Mouse (Mus musculus) sigmoid colon, adult 10 weeks (tissue): ENCODE measurements around the gene Gm45785. TPM values are rescaled to one million over a fixed set of nuclear protein-coding genes. Genes with fewer than 3 reads are reported as not detected.

Source experiments
- polyA plus RNA-seq: library from polyadenylated mRNA; stranded (reverse); fragments of 350-450 nt; fragmentation: Illumina TruSeq; extraction: RNeasy Lipid Tissue Mini Kit (QIAGEN cat#74804); gene quantifications from one replicate; pipeline ENCODE4 v1.2.3, GENCODE M21; 2014; ENCODE audit warnings: low read depth, low replicate concordance

Gm45785 gene
- polyA plus RNA-seq = not detected

GRCm38 (mm10) chr7:140855860-140856784 is at the start of gene Gm45785:
Gene Gm45785, minus strand, starts transcription at chr7:140856331.

DNA sequence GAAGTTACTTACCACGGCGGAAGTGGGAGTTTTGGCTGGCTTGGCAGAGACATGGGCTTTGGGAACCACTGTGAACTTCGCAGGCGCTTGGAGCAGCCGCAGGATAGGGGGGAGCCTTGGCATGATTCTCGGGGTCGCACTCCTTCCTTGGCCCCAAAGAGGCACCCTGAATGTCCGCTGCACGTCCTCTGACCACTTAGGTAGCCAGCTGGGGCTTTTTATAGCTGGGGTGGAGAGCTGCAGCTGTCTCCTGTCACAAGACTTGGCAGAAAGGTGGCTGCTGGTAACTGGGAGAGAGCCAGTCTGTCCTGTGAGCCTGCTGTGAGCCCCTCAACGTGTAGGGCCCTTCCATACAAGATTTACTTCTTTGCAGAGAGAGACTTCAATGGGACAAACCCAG is 44.1 kb upstream of the Gm45785 start, which contains the start of gene Cox8b:
Gene Cox8b, minus strand, starts transcription at position 227 of the 400 bp plus-strand sequence.

GRCm38 (mm10) chr7:140881696-140882468 is 25.8 kb upstream of the Gm45785 start, which contains the start of the genes Psmd13 and Sirt3:
Gene Psmd13, plus strand, starts transcription at chr7:140881968.
Gene Sirt3, minus strand, starts transcription at chr7:140882309.

DNA sequence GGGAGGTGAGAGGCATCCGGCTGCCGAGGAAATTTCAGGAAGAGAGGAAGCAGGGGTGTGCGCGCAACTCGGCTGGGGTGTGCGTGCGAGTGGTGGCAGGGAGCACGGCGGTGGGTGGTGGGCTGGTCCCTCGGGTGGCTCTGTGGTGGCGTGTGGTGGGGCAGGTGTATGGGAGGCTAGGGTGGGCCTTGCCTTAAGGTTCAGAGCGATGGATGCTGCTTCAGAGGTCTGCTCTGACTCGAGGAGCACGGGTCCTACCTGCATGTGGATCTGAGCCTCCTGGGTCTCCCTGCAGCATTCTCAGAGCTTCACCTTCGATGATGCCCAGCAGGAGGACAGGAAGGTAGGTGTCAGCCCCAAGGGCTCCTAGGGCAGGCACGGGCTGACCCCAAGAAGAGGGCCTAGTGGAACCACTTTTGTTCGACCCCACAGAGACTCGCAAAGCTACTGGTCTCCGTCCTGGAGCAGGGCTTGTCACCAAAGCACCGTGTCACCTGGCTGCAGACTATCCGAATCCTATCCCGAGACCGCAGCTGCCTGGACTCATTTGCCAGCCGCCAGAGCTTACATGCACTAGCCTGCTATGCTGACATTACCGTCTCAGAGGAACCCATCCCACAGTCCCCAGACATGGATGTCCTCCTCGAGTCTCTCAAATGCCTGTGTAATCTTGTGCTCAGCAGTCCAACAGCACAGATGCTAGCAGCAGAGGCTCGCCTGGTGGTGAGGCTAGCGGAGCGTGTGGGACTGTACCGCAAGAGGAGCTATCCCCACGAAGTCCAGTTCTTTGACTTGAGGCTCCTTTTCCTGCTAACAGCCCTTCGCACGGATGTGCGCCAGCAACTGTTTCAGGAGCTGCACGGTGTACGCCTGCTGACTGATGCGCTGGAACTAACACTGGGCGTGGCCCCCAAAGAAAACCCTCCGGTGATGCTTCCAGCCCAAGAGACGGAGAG is 1.7 kb upstream of the Gm45785 start, which contains the start of gene Bet1l:
Gene Bet1l, minus strand, starts transcription at position 28 of the 956 bp plus-strand sequence.

GRCm38 (mm10) chr7:140856785-140857549 is 836 bp upstream of the Gm45785 start, which contains the start of gene Ric8a:
Gene Ric8a, plus strand, starts transcription at chr7:140856957.

DNA sequence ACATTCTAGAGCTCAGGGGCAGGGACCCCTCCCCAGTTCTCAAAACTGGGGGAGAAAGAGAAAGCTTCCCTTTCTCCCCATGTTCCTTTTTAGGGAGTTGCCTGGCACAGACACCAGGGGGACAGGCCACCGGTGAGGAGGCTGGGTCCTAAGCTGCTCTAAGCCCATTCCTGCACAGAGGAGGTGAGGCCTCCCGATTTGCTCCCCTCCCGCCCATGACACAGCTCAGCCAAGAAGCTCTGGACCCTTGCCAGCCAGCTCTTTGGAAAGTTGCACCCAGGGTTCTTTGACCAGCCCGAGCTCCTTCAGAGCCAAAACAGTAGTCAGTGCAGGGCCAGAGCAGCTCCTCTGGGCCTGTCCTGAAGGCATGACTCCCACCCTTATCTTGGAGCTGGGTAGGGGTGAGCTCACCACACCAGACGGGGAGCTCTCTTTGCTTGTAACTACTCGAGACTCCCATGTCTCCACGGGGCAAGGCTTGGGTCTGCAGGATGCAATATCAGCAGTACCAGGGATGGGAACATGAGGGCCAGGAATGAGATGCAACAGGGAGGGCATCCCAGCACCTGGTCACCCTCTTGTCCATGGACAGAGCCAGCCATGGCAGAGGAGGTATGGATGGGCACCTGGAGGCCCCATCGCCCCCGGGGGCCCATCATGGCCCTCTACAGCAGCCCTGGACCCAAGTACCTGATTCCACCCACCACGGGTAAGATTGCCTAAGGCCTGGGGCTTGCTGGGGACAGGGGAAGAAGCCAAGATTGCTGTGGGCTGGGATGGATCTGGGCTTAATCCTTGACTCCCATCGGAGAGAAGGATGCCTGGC is 8.2 kb downstream of the Gm45785 start, which contains the start of gene Odf3:
Gene Odf3, plus strand, starts transcription at position 51 of the 826 bp plus-strand sequence.

DNA sequence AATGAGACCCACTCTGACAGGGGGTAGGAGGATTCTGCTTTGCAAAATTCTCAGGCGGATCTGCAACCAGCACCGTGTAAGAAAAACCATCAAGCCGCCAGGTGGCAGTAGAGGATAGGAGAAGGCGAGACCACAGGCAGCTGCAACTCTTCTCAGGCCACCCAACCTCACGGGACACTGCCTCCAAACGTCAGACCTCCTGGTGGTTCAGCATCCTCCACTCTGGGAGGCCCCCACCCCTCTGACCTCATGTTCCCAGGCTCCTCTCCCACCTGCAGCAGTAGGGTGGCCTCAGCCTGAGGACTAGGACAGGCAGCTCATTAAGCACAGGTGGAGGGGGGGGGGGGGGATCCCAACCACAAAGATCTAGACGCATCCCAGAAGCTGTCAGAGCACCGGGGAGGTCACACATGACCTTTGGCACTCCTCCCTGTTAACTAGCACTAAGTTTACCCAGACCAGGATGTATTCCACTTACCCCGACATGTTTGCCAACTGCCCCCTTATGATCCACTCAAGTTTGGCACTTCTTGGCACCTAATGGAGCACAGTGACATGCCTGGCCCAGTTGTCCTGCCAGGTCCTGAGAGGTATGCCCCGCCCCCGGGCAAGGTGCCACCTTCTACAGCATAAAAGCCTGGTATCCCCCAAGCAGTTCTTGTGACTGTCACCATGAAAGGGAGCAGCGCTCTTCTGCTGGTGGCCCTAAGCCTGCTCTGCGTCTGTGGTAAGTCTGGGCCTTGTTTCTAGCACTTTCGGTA is 11.0 kb downstream of the Gm45785 start, which contains the start of gene Scgb1c1:
Gene Scgb1c1, plus strand, starts transcription at position 643 of the 761 bp plus-strand sequence.

GRCm38 (mm10) chr7:140834968-140835757 is 21.0 kb downstream of the Gm45785 start, which contains the start of gene Urah:
Gene Urah, plus strand, starts transcription at chr7:140835018.

DNA sequence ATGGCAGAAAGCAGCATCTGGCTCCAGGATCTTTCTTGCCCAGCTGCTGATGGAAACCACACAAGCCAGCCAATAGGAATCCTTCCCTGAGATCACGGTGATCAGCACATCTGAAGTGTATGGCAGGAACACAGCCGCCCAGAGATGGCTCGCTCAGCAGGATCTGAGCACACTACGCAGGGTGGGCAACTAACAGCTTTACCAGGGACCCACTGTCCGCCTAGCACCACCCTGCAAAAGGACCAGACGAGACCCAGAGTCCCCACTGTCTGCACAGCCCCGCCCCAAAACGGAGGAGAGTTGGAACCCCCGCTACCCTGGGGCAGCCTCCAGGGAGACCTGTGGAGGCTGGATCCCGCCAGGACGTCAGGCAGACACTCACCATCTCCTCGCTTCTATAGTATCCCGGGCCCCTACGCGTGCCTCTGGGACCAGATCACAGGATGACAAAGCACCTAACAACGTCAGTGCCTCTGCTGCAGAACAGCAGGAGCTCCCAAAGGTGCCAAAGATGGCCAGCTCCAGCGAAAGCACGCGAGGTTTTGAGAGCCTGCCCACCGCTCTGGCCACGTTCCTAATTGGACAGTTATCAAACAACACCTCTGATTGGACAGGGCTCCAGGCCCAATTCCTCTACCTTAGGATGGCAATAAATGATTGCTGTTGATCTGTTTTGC is 34.3 kb downstream of the Gm45785 start, which contains the start of gene Zfp941:
Gene Zfp941, minus strand, starts transcription at position 526 of the 677 bp plus-strand sequence.

DNA sequence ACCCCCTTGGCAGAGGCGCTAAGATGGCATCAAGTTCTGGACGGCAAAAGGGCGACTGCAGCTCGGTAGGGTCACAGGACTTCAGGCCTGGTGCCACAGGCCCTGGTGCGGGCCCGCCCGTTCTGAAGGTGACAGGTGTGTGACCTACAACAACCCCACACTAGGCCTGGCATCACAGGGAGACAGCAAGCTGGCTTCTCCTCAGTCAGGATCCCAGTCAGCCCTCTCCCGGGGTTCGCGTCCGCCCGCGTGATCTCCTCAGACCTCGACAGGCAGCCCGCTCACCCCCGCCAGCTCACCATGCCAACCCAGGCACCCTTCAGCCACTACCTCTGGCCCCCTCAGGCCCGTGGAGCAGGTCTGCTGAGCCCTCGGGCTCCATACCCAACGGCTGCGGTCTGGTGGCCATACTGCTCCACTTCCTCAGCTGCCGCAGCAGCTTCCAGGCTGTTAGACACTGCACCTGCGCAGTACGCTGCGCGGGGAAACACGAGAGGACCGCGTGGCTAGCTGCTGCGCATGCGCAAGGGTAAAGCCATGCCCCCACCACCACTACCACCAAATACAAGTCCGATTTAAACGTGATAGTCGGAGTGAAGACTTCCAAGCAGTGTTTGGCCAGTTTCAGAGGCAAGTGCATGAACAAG is 68.6 kb downstream of the Gm45785 start, which contains the start of gene Syce1:
Gene Syce1, minus strand, starts transcription at position 447 of the 647 bp plus-strand sequence.

Other genes with a start within 250 kb of the Gm45785 start
- not detected for gene Olfr61, start 227.4 kb downstream of the Gm45785 start, polyA plus RNA-seq
- gene Olfr53, start 209.9 kb downstream of the Gm45785 start, polyA plus RNA-seq = not detected
- not detected for gene Olfr539, start 196.4 kb downstream of the Gm45785 start, polyA plus RNA-seq
- not detected for gene Olfr45, start 174.4 kb downstream of the Gm45785 start, polyA plus RNA-seq
- not detected for gene Olfr541, start 159.1 kb downstream of the Gm45785 start, polyA plus RNA-seq
- gene Cyp2e1, start 92.6 kb downstream of the Gm45785 start, polyA plus RNA-seq = 26.0 TPM
- not detected for gene Syce1, start 68.5 kb downstream of the Gm45785 start, polyA plus RNA-seq
- gene Zfp941, start 34.2 kb downstream of the Gm45785 start, polyA plus RNA-seq = 1.5 TPM
- gene Urah, start 21.3 kb downstream of the Gm45785 start, polyA plus RNA-seq = 11.3 TPM
- gene Scgb1c1, start 10.8 kb downstream of the Gm45785 start, polyA plus RNA-seq = not detected
- not detected for gene Odf3, start 8.5 kb downstream of the Gm45785 start, polyA plus RNA-seq
- 6.9 TPM for gene Ric8a, start 626 bp upstream of the Gm45785 start, polyA plus RNA-seq
- 3.0 TPM for gene Bet1l, start 1.2 kb upstream of the Gm45785 start, polyA plus RNA-seq
- 117 TPM for gene Psmd13, start 25.6 kb upstream of the Gm45785 start, polyA plus RNA-seq
- gene Sirt3, start 26.0 kb upstream of the Gm45785 start, polyA plus RNA-seq = 8.5 TPM
- gene Cox8b, start 44.1 kb upstream of the Gm45785 start, polyA plus RNA-seq = not detected
- 26.6 TPM for gene Nlrp6, start 64.6 kb upstream of the Gm45785 start, polyA plus RNA-seq
- gene Pgghg, start 85.1 kb upstream of the Gm45785 start, polyA plus RNA-seq = 0.82 TPM
- gene Ifitm5, start 94.0 kb upstream of the Gm45785 start, polyA plus RNA-seq = not detected
- not detected for gene Gm45717, start 99.6 kb upstream of the Gm45785 start, polyA plus RNA-seq
- 56.8 TPM for gene Ifitm2, start 99.7 kb upstream of the Gm45785 start, polyA plus RNA-seq
- 9.0 TPM for gene Ifitm1, start 110.9 kb upstream of the Gm45785 start, polyA plus RNA-seq
- gene Ifitm3, start 154.4 kb upstream of the Gm45785 start, polyA plus RNA-seq = 7.6 TPM
- 1.4 TPM for gene Ifitm6, start 161.6 kb upstream of the Gm45785 start, polyA plus RNA-seq
- not detected for gene Gm17387, start 172.8 kb upstream of the Gm45785 start, polyA plus RNA-seq
- 0.19 TPM for gene B4galnt4, start 204.8 kb upstream of the Gm45785 start, polyA plus RNA-seq
- 0.69 TPM for gene Pkp3, start 221.9 kb upstream of the Gm45785 start, polyA plus RNA-seq
- gene Sigirr, start 244.2 kb upstream of the Gm45785 start, polyA plus RNA-seq = 2.9 TPM